Mouse (Mus musculus) cortical plate, adult 2 months (tissue): ENCODE measurements around the gene Tmem245. TPM values are rescaled to one million over a fixed set of nuclear protein-coding genes. Genes with fewer than 3 reads are reported as not detected.

Experiments used
- H3K27ac ChIP-seq: fragments of 200-500 bp; 2 replicates; pipeline ENCODE4 v1.5.1; 2012; ENCODE audit warnings: low read length, control low read depth, inconsistent platforms; ENCODE audit not compliant: insufficient read depth
- H3K4me1 ChIP-seq: fragments of 200-500 bp; 2 replicates; pipeline ENCODE4 v1.6.1; 2011; ENCODE audit warnings: low read length; ENCODE audit not compliant: control insufficient read depth, insufficient read depth
- H3K4me3 ChIP-seq: fragments of 200-500 bp; 2 replicates; pipeline ENCODE4 v1.5.1; 2011; ENCODE audit warnings: mild to moderate bottlenecking, low read length, control low read depth; ENCODE audit not compliant: insufficient read depth
- CTCF ChIP-seq: fragments of 200-500 bp; IDR thresholded peaks from 2 replicates; pipeline ENCODE4 v1.5.1; 2011; ENCODE audit warnings: mild to moderate bottlenecking, control low read depth, low read length; ENCODE audit not compliant: insufficient read depth; ENCODE audit errors: extremely low read depth
- POLR2A ChIP-seq: fragments of 200-500 bp; IDR thresholded peaks from 2 replicates; pipeline ENCODE4 v1.6.1; 2011; ENCODE audit warnings: mild to moderate bottlenecking, low read length, control low read depth; ENCODE audit not compliant: insufficient read depth; ENCODE audit errors: extremely low read depth
- polyA plus RNA-seq: library from polyadenylated mRNA; depleted of rRNA; stranded (reverse); fragments of >200 nt; gene quantifications from 2 replicates; pipeline ENCODE4 v1.2.3, GENCODE M21; 2012; rRNA removed

Gene Tmem245
- polyA plus RNA-seq, 1 experiment, result 17.4 TPM

DNA sequence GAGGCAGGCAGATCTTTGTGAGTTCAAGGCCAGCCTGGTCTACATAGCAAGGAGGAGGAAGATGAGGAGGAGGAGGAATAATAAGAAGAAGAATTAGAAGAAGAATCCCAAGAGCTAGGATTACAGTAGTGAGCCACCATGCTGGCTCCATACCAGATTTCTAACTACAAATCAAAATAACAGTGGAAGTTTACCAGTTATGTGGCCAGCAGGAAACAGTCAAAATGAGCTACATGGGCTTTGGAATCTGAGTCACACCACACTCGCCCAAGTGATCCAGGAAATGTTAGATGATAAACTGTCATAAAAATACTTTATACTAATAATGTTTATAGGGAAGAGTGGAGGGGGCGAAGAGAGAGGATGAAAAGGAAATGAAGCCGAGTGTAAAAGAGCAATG, 106.9 kb downstream of the Tmem245 start:
- Histone ChIP-seq H3K4me3 (no peak overlapping the region), H3K4me1 (no peaks in the 10 kb centered on the region), H3K27ac (no peak overlapping the region)
- no peak for TF ChIP-seq CTCF
- TF ChIP-seq POLR2A, result no peak

DNA sequence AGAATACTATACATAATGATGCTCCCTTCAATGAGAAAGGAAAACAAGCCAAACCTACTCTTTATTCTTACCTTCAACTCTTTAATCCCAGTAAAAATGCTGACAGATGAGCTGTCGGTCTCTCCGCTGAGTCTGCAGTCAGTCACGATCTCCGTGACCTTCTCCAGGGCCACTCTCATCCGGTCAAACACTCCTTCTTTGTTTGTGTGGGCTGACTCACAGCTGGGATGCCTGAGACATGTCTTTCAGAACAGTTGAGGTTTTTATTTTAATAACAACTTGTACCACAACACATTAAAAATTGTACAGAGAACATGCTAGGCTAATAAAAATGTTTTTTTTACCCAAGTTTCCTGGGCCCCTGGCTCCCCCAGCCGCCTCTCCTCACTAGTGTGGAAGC, 109.6 kb downstream of the Tmem245 start:
- Histone ChIP-seq H3K4me3 (no peak overlapping the region), H3K27ac (no peak overlapping the region), H3K4me1 (no peaks in the 10 kb centered on the region)
- TF ChIP-seq CTCF (no peak), POLR2A (no peak)

DNA sequence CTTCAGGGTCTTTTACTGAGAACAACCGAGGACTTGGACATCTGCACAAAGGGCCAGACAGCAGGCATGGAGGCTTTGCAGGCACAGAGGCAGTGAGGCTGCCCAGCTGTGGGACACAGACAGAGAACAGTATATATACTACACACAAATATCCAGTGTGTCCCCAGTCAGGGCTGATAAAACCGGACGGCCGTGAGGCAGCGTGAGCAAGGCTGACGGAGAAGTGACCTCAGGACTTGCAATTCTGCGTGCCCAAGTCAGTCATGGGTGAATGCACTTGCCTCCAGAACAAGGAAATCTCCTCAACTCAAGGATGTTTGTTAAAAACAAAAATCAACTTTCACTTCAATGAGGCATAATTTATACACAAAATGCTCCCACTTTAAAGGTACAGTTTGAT, 115.2 kb downstream of the Tmem245 start:
- Histone ChIP-seq H3K4me3 (no peak overlapping the region), H3K27ac (no peak overlapping the region), H3K4me1 (peaks cover 2% of the 10 kb centered on the region; the same call in 1 of the 2 replicates)
- TF ChIP-seq CTCF (no peak), POLR2A (no peak)

DNA sequence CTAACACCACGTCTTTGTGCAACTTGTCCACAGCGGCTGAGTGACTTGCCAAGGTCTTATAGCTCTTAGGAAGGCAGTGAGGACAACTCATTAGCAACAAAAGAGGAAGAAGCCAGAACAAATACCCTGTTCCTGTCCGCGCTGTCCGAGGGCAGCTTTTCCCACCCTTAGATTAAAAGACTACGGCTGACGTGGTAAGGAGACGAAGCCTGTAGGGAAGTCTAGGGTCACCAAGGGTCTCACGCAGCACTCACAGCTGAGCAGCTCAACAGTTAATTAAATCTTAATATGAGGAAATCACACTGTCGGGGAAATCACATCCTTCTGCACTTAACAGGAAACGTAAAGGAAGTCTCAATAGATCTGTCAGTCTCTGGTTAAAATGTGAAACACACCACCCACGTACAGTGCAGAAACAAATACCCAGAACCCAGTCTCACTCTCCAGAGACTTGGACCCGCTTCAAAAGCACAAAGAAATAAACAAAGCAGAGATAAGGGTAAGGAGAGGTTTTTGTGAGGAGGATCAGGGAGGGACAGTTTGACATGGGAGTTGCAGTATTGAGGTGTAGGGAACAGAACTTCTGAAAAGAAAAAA, 116.1 kb downstream of the Tmem245 start:
- TF ChIP-seq POLR2A (no peak), CTCF (no peak)
- H3K4me1 ChIP-seq, result peaks cover 2% of the 10 kb centered on the region; the same call in 1 of the 2 replicates
- H3K27ac ChIP-seq, result no peak overlapping the region
- H3K4me3 ChIP-seq, result no peak overlapping the region

DNA sequence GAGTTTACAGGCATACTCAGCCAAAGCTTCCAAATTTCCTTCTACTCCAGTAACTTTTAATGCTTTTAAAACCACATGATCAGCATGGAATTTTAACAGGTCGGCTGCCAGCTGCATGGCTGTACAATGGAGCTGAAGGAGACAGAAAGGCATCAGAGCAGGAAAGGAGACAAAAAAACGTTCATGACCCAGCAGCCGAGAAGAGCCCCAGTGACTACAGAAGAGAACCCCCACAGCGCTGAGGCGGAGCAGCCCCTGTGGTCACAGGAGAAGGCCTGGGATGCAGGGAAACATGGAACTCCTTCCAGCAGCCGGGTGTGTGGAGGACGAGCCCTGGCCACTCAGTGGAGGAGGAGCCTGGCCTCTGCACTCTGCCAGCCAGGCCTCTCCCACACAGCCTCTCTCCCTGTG, 117.7 kb downstream of the Tmem245 start:
- Histone ChIP-seq H3K4me1 (peaks cover 2% of the 10 kb centered on the region; the same call in 1 of the 2 replicates), H3K4me3 (no peak overlapping the region), H3K27ac (peak overlapping the region; percentile 44; the same call in 1 of the 2 replicates)
- no peak for TF ChIP-seq POLR2A
- TF ChIP-seq CTCF, result no peak

DNA sequence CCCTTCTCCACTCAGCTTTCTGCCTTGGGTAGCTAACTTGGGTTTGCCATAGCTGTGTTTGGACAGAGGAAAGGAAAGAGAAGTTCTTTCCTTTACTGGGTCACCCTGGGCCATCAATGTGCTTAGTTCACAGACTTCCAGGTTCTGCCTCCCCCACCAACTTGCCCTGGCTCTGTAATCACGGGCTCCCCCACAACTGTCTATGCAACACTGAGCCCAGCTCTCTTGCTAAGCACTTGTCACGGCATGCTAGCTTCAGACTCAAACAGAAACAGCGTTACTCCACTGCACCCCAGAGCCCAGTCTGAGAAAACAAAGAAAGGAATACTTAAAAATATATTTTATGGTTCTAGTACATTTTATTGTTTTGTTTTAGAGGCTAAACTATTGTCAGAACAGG, 118.3 kb downstream of the Tmem245 start:
- Histone ChIP-seq H3K4me3 (no peak overlapping the region), H3K4me1 (peaks cover 2% of the 10 kb centered on the region; the same call in 1 of the 2 replicates), H3K27ac (no peak overlapping the region)
- TF ChIP-seq CTCF (no peak), POLR2A (no peak)

DNA sequence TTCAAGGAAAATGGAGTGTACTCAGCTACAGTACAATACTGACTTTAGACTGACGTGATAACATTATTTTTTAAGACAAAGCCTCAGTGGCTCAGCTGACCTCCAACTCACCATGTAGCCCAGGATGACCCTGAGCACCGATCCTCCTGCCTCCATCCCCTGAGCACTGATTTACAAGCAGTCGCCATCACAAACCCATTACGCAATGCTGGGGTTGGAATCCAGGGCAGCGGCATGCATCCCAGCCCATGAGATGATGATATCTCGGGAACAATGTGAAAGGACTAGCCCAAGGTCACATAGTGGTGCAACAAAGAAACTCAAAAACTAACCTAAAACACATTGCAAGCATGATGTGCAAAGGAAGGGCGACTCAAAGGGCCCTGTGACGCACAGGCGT, 123.0 kb downstream of the Tmem245 start:
- Histone ChIP-seq H3K27ac (no peak overlapping the region), H3K4me1 (no peaks in the 10 kb centered on the region; the same call in none of the 2 replicates), H3K4me3 (no peak overlapping the region)
- TF ChIP-seq POLR2A (no peak), CTCF (no peak)

DNA sequence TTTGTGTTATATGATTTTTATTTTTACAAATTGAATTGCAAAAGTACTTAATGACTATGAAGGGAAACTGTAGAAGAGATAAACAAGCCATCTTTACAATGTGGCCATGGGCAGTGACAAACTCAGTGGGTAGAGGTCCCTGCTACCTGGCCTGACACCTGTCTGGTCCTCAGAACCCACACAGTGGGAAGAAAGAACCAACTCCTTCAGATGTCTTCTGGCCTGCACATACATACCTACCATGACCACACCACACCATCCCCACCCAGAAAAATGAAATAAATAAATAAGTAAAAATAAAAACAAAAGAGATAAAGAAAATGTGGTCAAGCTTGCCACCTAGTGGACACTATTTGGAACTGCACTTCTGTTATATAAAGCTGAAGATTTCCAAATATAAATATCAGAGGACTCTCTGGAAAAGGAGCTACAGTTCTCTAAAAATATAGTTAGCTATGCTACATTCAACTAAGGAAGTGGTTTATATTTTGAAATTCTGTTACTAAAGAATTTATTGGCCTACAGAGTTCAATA, 127.2 kb downstream of the Tmem245 start:
- TF ChIP-seq CTCF (no peak), POLR2A (no peak)

More for the DNA sequence above, 127.2 kb downstream of the Tmem245 start:
- Histone ChIP-seq H3K4me3 (no peak overlapping the region), H3K4me1 (no peaks in the 10 kb centered on the region; the same call in 1 of the 2 replicates), H3K27ac (peak overlapping the region; percentile 63; the same call in 1 of the 2 replicates)

Other genes with a start within 250 kb of the Tmem245 start
- not detected in 2 replicates for gene Gm26657, start 207.4 kb downstream of the Tmem245 start, polyA plus RNA-seq
- 0.11 and 0.17 TPM in 2 replicates for gene Actl7b, start 206.0 kb downstream of the Tmem245 start, polyA plus RNA-seq
- gene Actl7a, start 204.0 kb downstream of the Tmem245 start, polyA plus RNA-seq, result not detected in 2 replicates
- 70.7 and 71.5 TPM in 2 replicates for gene Elp1, start 145.1 kb downstream of the Tmem245 start, polyA plus RNA-seq
- gene Fam206a, start 145.1 kb downstream of the Tmem245 start, polyA plus RNA-seq, result 12.4 and 12.6 TPM in 2 replicates
- gene Ctnnal1, start 82.2 kb downstream of the Tmem245 start, polyA plus RNA-seq, result 22.2 and 26.1 TPM in 2 replicates
- 91.8 and 97.1 TPM in 2 replicates for gene Frrs1l, start 43.0 kb upstream of the Tmem245 start, polyA plus RNA-seq
- gene Epb41l4b, start 196.0 kb upstream of the Tmem245 start, polyA plus RNA-seq, result 17.7 and 19.2 TPM in 2 replicates